Mouse (Mus musculus) CD4-positive, CD25-positive, alpha-beta regulatory T cell (primary cell): Measurements from ENCODE around the gene Ppp1r3a. TPM values are rescaled to one million over a fixed set of nuclear protein-coding genes. Genes with fewer than 3 reads are reported as not detected.

Experiments used
- polyA plus RNA-seq: library from polyadenylated mRNA; unstranded; fragments of 100-300 nt; shearing (Covaris generic); gene quantifications from one replicate; pipeline ENCODE4 v1.2.1, GENCODE M21; 2017

Gene Ppp1r3a
- polyA plus RNA-seq: not detected

DNA sequence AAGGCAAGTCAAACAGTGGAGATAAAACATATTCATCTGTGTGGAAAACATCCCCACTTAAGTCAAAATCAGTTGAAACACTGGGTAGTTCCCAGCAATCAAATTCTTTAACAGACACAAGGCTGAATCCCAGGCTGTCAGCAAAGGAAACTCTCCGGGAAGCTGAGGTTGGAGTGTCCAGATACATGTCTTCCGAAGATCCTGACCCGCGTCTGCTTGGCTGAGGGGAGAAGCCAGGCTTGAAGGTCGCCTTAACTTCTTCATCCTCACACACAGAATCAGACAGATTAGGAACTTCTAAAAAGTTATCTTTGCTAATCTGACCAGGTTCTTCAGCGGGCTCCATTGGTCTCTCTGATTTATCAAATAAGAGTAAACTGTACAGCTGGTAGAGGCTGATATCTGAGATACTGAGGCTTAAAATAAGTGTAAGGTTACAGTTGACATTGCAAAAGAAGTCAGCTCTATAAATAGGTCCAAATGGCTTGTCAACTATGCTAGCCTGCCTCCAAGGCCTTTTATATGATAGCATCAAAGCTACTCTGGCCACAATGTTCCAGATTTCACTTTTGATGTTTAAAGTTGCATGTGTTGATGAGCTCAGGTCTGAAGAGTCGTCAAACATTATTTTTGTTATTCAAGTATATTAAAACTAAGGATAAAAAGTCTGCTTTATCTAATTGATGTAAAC lies at the start of gene Ppp1r3a:
Gene Ppp1r3a, minus strand, starts transcription at position 374 of the 691 bp plus-strand sequence.

Other genes with a start within 250 kb of the Ppp1r3a start
- 0.08 TPM for gene Foxp2, start 146.1 kb upstream of the Ppp1r3a start, polyA plus RNA-seq